Mouse (Mus musculus) liver, postnatal 0 days (tissue): Measurements from ENCODE around the gene Gnl1.
"Not testable (repeated sequence)": the region's sequence is repeated elsewhere in the genome, so short reads cannot be mapped to it uniquely, and the experiment has no call there.

Experiments
- CTCF ChIP-seq: sonication (generic); IDR thresholded peaks from 2 replicates; pipeline ENCODE4 v1.5.1; 2016; ENCODE audit warnings: antibody characterized with exemption, low read depth
- EP300 ChIP-seq: IDR thresholded peaks from 2 replicates; pipeline ENCODE4 v1.6.1; 2016; ENCODE audit warnings: antibody characterized with exemption, low read depth, mild to moderate bottlenecking

- TF ChIP-seq EP300, CTCF: not testable (repeated sequence)
Observed at GRCm38 (mm10) chr17:36030703-36031582, 51.3 kb downstream of the Gnl1 start.
